Mouse (Mus musculus): ENCODE measurements at regions not wholly inside any gene's neighbourhood (a gene's known extent, or its start where the extent isn't known, plus 50 kb on each side); places are given as distances from the start of the nearest gene placed in this dataset.
A peak's percentile ranks its signal among the peaks of the same experiment; 100 is the strongest.

GRCm38 (mm10) chr9:41860681-41861080 is 263.4 kb downstream of the Sorl1 start:
- no peak overlapping the region for H3K4me3 ChIP-seq (ENCODE audit: insufficient read depth in 1 of 2, low read depth in 2 of 2, low read length in 2 of 2)
- TF ChIP-seq EP300 (IDR thresholded peaks at IDR 0.05; ENCODE audit: low read depth) (no peak), CTCF (IDR thresholded peaks at IDR 0.05; ENCODE audit: low read depth) (no peak)
- no peaks in the 10 kb centered on the region for H3K27me3 ChIP-seq (ENCODE audit: control insufficient read depth, insufficient read depth, low read length)
- ATAC-seq (ENCODE audit: insufficient read depth) (no peak), DNase-seq (ENCODE audit: low read depth in 3 of 3, low spot score in 3 of 3) (peak in 1 of 3 experiments; percentile 3)
- H3K27ac ChIP-seq, result no peak overlapping the region
- 0 out of 4 replicates have a peak, but pooled peaks cover 0 to 3% of the 10 kb centered on the region in 2 experiments for H3K4me1 ChIP-seq (replicated peaks; ENCODE audit: control insufficient read depth in 2 of 2, insufficient read depth in 2 of 2, low read length in 1 of 2)
- H3K36me3 ChIP-seq (replicated peaks; ENCODE audit: control insufficient read depth, insufficient read depth, low read depth), result no peaks in the 10 kb centered on the region
- H3K4me2 ChIP-seq (ENCODE audit: low read depth), result no peak overlapping the region
- H3K9me3 ChIP-seq (ENCODE audit: control insufficient read depth, low read length), result no peaks in the 10 kb centered on the region
- no peak overlapping the region for H3K9ac ChIP-seq (replicated peaks)
- 14% methylated on average over 4 of the region's 4 CpGs for WGBS (ENCODE audit: insufficient replicate concordance)

- Histone ChIP-seq H3K27me3 (ENCODE audit: control insufficient read depth, insufficient read depth, low read length) (no peaks in the 10 kb centered on the region), H3K27ac (no peak overlapping the region), H3K4me3 (ENCODE audit: insufficient read depth in 1 of 2, low read depth in 2 of 2, low read length in 2 of 2) (no peak overlapping the region), H3K4me2 (ENCODE audit: low read depth) (no peak overlapping the region), H3K9me3 (ENCODE audit: control insufficient read depth, low read length) (no peaks in the 10 kb centered on the region), H3K9ac (replicated peaks) (no peak overlapping the region), H3K36me3 (replicated peaks; ENCODE audit: control insufficient read depth, insufficient read depth, low read depth) (no peaks in the 10 kb centered on the region), H3K4me1 (replicated peaks; ENCODE audit: control insufficient read depth in 2 of 2, insufficient read depth in 2 of 2, low read length in 1 of 2) (0 out of 4 replicates have a peak, but pooled peaks cover 0 to 3% of the 10 kb centered on the region in 2 experiments)
- 45% methylated on average over 3 of the region's 3 CpGs for WGBS (ENCODE audit: insufficient replicate concordance)
- ATAC-seq (ENCODE audit: insufficient read depth), result no peak
- TF ChIP-seq EP300 (IDR thresholded peaks at IDR 0.05; ENCODE audit: low read depth), result no peak
- TF ChIP-seq CTCF (IDR thresholded peaks at IDR 0.05; ENCODE audit: low read depth), result no peak
- no peak for DNase-seq (ENCODE audit: low read depth in 3 of 3, low spot score in 3 of 3)
Measured at GRCm38 (mm10) chr9:41859780-41860179, 264.3 kb downstream of the Sorl1 start.

- Histone ChIP-seq H3K4me2 (ENCODE audit: low read depth) (no peak overlapping the region), H3K4me1 (replicated peaks; ENCODE audit: control insufficient read depth in 2 of 2, insufficient read depth in 2 of 2, low read length in 1 of 2) (no peaks in the 10 kb centered on the region), H3K9ac (replicated peaks) (no peak overlapping the region), H3K27me3 (ENCODE audit: control insufficient read depth, insufficient read depth, low read length) (no peaks in the 10 kb centered on the region), H3K9me3 (ENCODE audit: control insufficient read depth, low read length) (no peaks in the 10 kb centered on the region), H3K4me3 (ENCODE audit: insufficient read depth in 1 of 2, low read depth in 2 of 2, low read length in 2 of 2) (no peak overlapping the region), H3K27ac (no peak overlapping the region), H3K36me3 (replicated peaks; ENCODE audit: control insufficient read depth, insufficient read depth, low read depth) (no peaks in the 10 kb centered on the region)
- WGBS (ENCODE audit: insufficient replicate concordance), result 53% methylated on average over 1 of the region's 1 CpGs
- ATAC-seq (ENCODE audit: insufficient read depth) (no peak), DNase-seq (ENCODE audit: low read depth in 3 of 3, low spot score in 3 of 3) (no peak)
- TF ChIP-seq EP300 (IDR thresholded peaks at IDR 0.05; ENCODE audit: low read depth) (no peak), CTCF (IDR thresholded peaks at IDR 0.05; ENCODE audit: low read depth) (no peak)
Measured at GRCm38 (mm10) chr9:41852099-41852498, 272.0 kb downstream of the Sorl1 start.

GRCm38 (mm10) chr9:41849628-41850326 is 274.3 kb downstream of the Sorl1 start:
- H3K4me1 ChIP-seq (replicated peaks; ENCODE audit: control insufficient read depth in 2 of 2, insufficient read depth in 2 of 2, low read length in 1 of 2), result no peaks in the 10 kb centered on the region
- WGBS (ENCODE audit: insufficient replicate concordance), result 49% methylated on average over 4 of the region's 4 CpGs
- H3K9ac ChIP-seq (replicated peaks), result no peak overlapping the region
- no peak overlapping the region for H3K4me2 ChIP-seq (ENCODE audit: low read depth)
- no peak overlapping the region for H3K27ac ChIP-seq
- no peaks in the 10 kb centered on the region for H3K27me3 ChIP-seq (ENCODE audit: control insufficient read depth, insufficient read depth, low read length)
- no peaks in the 10 kb centered on the region for H3K9me3 ChIP-seq (ENCODE audit: control insufficient read depth, low read length)
- H3K4me3 ChIP-seq (ENCODE audit: insufficient read depth in 1 of 2, low read depth in 2 of 2, low read length in 2 of 2), result no peak overlapping the region
- no peak for TF ChIP-seq EP300 (IDR thresholded peaks at IDR 0.05; ENCODE audit: low read depth)
- no peak for TF ChIP-seq CTCF (IDR thresholded peaks at IDR 0.05; ENCODE audit: low read depth)
- DNase-seq (ENCODE audit: low read depth in 3 of 3, low spot score in 3 of 3) (no peak), ATAC-seq (ENCODE audit: insufficient read depth) (no peak)
- H3K36me3 ChIP-seq (replicated peaks; ENCODE audit: control insufficient read depth, insufficient read depth, low read depth), result no peaks in the 10 kb centered on the region

GRCm38 (mm10) chr9:41844616-41845015 is 279.5 kb downstream of the Sorl1 start:
- TF ChIP-seq EP300 (IDR thresholded peaks at IDR 0.05; ENCODE audit: low read depth), result no peak
- TF ChIP-seq CTCF (IDR thresholded peaks at IDR 0.05; ENCODE audit: low read depth), result no peak
- Histone ChIP-seq H3K27ac (no peak overlapping the region), H3K27me3 (ENCODE audit: control insufficient read depth, insufficient read depth, low read length) (no peaks in the 10 kb centered on the region), H3K4me3 (ENCODE audit: insufficient read depth in 1 of 2, low read depth in 2 of 2, low read length in 2 of 2) (no peak overlapping the region), H3K9ac (replicated peaks) (no peak overlapping the region), H3K36me3 (replicated peaks; ENCODE audit: control insufficient read depth, insufficient read depth, low read depth) (no peaks in the 10 kb centered on the region), H3K9me3 (ENCODE audit: control insufficient read depth, low read length) (no peaks in the 10 kb centered on the region), H3K4me2 (ENCODE audit: low read depth) (no peak overlapping the region), H3K4me1 (replicated peaks; ENCODE audit: control insufficient read depth in 2 of 2, insufficient read depth in 2 of 2, low read length in 1 of 2) (no peaks in the 10 kb centered on the region)
- 49% methylated on average over 3 of the region's 3 CpGs for WGBS (ENCODE audit: insufficient replicate concordance)
- DNase-seq (ENCODE audit: low read depth in 3 of 3, low spot score in 3 of 3), result no peak
- ATAC-seq (ENCODE audit: insufficient read depth), result no peak

Data from liver, embryonic 14.5 days (tissue).